Mouse (Mus musculus) lung, embryonic 14.5 days (tissue): ENCODE measurements at regions not wholly inside any gene's neighbourhood (a gene's known extent, or its start where the extent isn't known, plus 50 kb on each side); places are given as distances from the start of the nearest gene placed in this dataset.

Experiments
- ATAC-seq: fragments of 200-750 bp; cut with Nextera tagmentation; 2 replicates; pipeline ENCODE4 v1.8.0; 2017; ENCODE audit warnings: mild to moderate bottlenecking, moderate TSS enrichment, moderate library complexity; ENCODE audit not compliant: insufficient read depth
- DNase-seq: peaks from one replicate; pipeline ENCODE4 v3.0.0-alpha.2; 2015
- H3K27ac ChIP-seq: fragments of 300-500 bp; sonication (generic); 2 replicates; pipeline ENCODE4 v1.5.1; 2014; ENCODE audit warnings: low read depth, mild to moderate bottlenecking, moderate library complexity
- H3K27me3 ChIP-seq: fragments of 300-500 bp; sonication (generic); 2 replicates; pipeline ENCODE4 v1.6.1; 2014; ENCODE audit warnings: low read length, control low read depth; ENCODE audit not compliant: insufficient read depth
- H3K36me3 ChIP-seq: fragments of 300-500 bp; sonication (generic); 2 replicates; pipeline ENCODE4 v1.6.1; 2014; ENCODE audit warnings: control low read depth; ENCODE audit not compliant: insufficient read depth
- H3K4me1 ChIP-seq: fragments of 300-500 bp; sonication (generic); 2 replicates; pipeline ENCODE4 v1.6.1; 2014; ENCODE audit warnings: antibody characterized with exemption, control low read depth; ENCODE audit not compliant: insufficient read depth
- H3K4me2 ChIP-seq: fragments of 300-500 bp; sonication (generic); 2 replicates; pipeline ENCODE4 v1.6.1; 2014; ENCODE audit warnings: mild to moderate bottlenecking
- H3K4me3 ChIP-seq: fragments of 300-500 bp; sonication (generic); 2 replicates; pipeline ENCODE4 v1.5.1; 2014; ENCODE audit warnings: low read depth, low read length
- H3K9ac ChIP-seq: fragments of 300-500 bp; sonication (generic); 2 replicates; pipeline ENCODE4 v1.6.1; 2014
- H3K9me3 ChIP-seq: fragments of 300-500 bp; sonication (generic); 2 replicates; pipeline ENCODE4 v1.6.1; 2016; ENCODE audit warnings: low read depth, low read length, control low read depth
- CTCF ChIP-seq: IDR thresholded peaks from 2 replicates; pipeline ENCODE4 v1.5.1; 2016; ENCODE audit warnings: antibody characterized with exemption, low read depth
- WGBS: fragments of 180-500 bp; shearing (Covaris S2); extraction: QIAGEN DNeasy Blood & Tissue Kit; methylation state at CpG from one replicate; pipeline ENCODE4 v1.1.7; 2014; 5-methylcytosine and 5-hydroxymethylcytosine counted together

- H3K4me1 ChIP-seq, result no peaks in the 10 kb centered on the region
- DNase-seq (peak; percentile 2), ATAC-seq (no peak)
- no peak overlapping the region for H3K4me2 ChIP-seq
- 61% methylated on average over 5 of the region's 5 CpGs for WGBS
- no peaks in the 10 kb centered on the region for H3K9me3 ChIP-seq
- H3K9ac ChIP-seq, result no peak overlapping the region
- no peak overlapping the region for H3K27ac ChIP-seq
- no peaks in the 10 kb centered on the region for H3K36me3 ChIP-seq
- no peak for TF ChIP-seq CTCF
- no peaks in the 10 kb centered on the region for H3K27me3 ChIP-seq
- no peak overlapping the region for H3K4me3 ChIP-seq
Observed at GRCm38 (mm10) chr16:39650616-39651015, 333.5 kb upstream of the Lsamp start.

- no peak for TF ChIP-seq CTCF
- ATAC-seq, result no peak
- H3K27me3 ChIP-seq, result no peaks in the 10 kb centered on the region
- H3K4me2 ChIP-seq, result no peak overlapping the region
- 85% methylated on average over 1 of the region's 1 CpGs for WGBS
- H3K36me3 ChIP-seq, result no peaks in the 10 kb centered on the region
- no peak overlapping the region for H3K9ac ChIP-seq
- no peaks in the 10 kb centered on the region for H3K9me3 ChIP-seq
- no peak overlapping the region for H3K27ac ChIP-seq
- no peaks in the 10 kb centered on the region for H3K4me1 ChIP-seq
- H3K4me3 ChIP-seq, result no peak overlapping the region
- DNase-seq, result no peak
Observed at GRCm38 (mm10) chr16:39667905-39668304, 316.3 kb upstream of the Lsamp start.

DNA sequence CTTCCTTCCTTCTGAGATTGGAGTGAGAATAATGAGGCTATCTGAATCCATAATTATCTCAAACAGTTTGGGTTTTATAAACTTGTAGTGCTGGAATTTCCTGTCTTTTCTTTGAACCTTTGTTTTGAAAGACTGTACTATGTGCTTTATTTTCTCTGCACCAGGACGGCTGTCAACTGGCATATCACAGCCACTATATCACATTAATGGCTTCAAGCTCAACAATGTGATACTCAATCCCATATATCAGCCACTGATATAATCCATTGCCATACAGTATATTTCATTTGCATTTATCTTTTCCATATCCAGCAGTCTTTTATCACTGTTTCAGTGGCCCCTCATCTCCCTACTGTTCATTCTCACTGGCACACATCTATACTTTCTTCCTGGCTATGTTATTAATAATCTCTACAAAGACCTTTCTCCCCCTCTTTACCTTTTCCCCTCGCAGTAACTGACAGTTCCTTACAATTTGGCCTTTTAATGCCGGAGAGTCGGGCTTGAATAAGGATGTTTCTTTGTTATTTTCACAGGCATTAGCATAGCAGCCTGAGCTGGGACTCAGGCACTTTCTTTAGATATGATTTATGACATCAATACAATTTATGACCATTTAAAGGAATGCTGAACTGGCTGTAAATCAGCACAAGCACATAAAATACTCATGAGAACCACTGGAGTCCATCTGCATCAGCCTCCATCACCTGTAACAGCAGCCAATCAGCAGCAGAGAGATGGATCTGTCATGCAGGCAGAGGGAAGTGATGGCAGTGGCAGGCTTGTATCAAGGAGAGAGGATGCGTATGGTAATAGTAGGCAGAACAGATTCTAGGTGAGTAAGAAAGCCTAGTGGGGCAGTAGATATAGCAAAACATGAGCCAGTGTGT lies 311.8 kb upstream of the Lsamp start:
- no peak for ATAC-seq

GRCm38 (mm10) chr16:39675775-39676174 lies 308.4 kb upstream of the Lsamp start:
- ATAC-seq (no peak), DNase-seq (no peak)
- no peak for TF ChIP-seq CTCF
- no peak overlapping the region for H3K4me2 ChIP-seq
- H3K9me3 ChIP-seq, result no peaks in the 10 kb centered on the region
- H3K4me3 ChIP-seq, result no peak overlapping the region
- WGBS, result 62% methylated on average over 3 of the region's 3 CpGs
- H3K4me1 ChIP-seq, result no peaks in the 10 kb centered on the region
- no peak overlapping the region for H3K9ac ChIP-seq
- no peak overlapping the region for H3K27ac ChIP-seq
- H3K27me3 ChIP-seq, result no peaks in the 10 kb centered on the region
- H3K36me3 ChIP-seq, result no peaks in the 10 kb centered on the region

More for the DNA sequence above, 311.8 kb upstream of the Lsamp start:
- H3K36me3 ChIP-seq, result no peaks in the 10 kb centered on the region
- WGBS, result 41% methylated on average over 5 of the region's 5 CpGs
- no peaks in the 10 kb centered on the region for H3K27me3 ChIP-seq
- peak; percentile 15 for DNase-seq
- no peak overlapping the region for H3K9ac ChIP-seq
- H3K4me1 ChIP-seq, result no peaks in the 10 kb centered on the region
- no peak overlapping the region for H3K4me2 ChIP-seq
- no peak overlapping the region for H3K4me3 ChIP-seq
- H3K27ac ChIP-seq, result no peak overlapping the region
- no peak for TF ChIP-seq CTCF
- no peaks in the 10 kb centered on the region for H3K9me3 ChIP-seq

DNA sequence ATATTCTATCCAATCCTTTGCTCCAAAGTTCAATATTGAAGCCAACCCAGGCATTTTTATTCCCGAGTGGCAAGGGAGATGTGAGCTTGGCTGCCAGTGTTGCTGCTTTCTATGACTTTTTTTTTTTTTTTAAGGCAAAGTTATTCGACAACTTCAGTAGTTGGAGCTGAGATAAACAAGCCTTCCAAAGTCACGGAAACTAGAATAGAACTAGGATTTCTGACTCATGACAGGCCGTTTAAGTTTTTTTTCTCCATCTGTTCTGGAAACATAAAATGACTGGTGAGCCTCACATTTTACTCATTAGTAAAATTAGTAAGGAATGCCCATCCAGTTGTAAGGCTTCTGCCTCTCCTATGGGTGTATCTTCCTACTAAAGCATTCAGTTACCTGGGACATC lies 305.9 kb upstream of the Lsamp start:
- 60% methylated on average over 4 of the region's 4 CpGs for WGBS
- H3K27me3 ChIP-seq, result no peaks in the 10 kb centered on the region
- no peaks in the 10 kb centered on the region for H3K4me1 ChIP-seq
- H3K36me3 ChIP-seq, result no peaks in the 10 kb centered on the region
- no peak overlapping the region for H3K9ac ChIP-seq
- no peak overlapping the region for H3K4me3 ChIP-seq
- no peak for TF ChIP-seq CTCF
- H3K9me3 ChIP-seq, result no peaks in the 10 kb centered on the region
- H3K27ac ChIP-seq, result no peak overlapping the region
- H3K4me2 ChIP-seq, result no peak overlapping the region
- ATAC-seq, result no peak
- no peak for DNase-seq

DNA sequence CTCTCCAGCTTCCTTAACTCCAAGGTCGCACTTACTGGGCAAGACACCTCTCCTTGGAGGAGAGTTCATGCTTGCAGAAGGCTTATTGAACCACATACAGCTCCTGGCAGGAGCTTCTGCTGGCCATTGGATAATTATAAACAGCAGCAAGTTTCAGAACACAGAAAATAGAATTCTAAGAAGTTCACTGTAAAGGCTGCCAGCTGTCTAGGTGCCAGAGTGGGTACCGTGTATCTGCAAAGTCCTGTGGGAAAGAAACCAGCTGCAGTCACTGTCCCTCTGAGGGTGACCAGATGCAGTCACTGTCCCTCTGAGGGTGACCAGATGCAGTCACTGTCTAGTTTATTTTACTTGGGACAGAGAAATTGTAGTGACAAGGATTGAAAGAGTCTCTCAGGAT lies 291.1 kb upstream of the Lsamp start:
- WGBS, result 62% methylated on average over 2 of the region's 2 CpGs
- no peaks in the 10 kb centered on the region for H3K9me3 ChIP-seq
- DNase-seq (no peak), ATAC-seq (no peak)
- H3K4me1 ChIP-seq, result no peaks in the 10 kb centered on the region
- no peaks in the 10 kb centered on the region for H3K27me3 ChIP-seq
- no peak overlapping the region for H3K4me2 ChIP-seq
- no peak overlapping the region for H3K4me3 ChIP-seq
- no peaks in the 10 kb centered on the region for H3K36me3 ChIP-seq
- H3K27ac ChIP-seq, result no peak overlapping the region
- no peak overlapping the region for H3K9ac ChIP-seq
- TF ChIP-seq CTCF, result no peak

GRCm38 (mm10) chr16:39695855-39696254 lies 288.3 kb upstream of the Lsamp start:
- no peak for DNase-seq

More at GRCm38 (mm10) chr16:39695855-39696254, 288.3 kb upstream of the Lsamp start:
- no peak for ATAC-seq
- Histone ChIP-seq H3K9ac (no peak overlapping the region), H3K27me3 (no peaks in the 10 kb centered on the region), H3K27ac (no peak overlapping the region), H3K4me2 (no peak overlapping the region), H3K4me1 (no peaks in the 10 kb centered on the region), H3K4me3 (no peak overlapping the region), H3K9me3 (no peaks in the 10 kb centered on the region), H3K36me3 (no peaks in the 10 kb centered on the region)
- 70% methylated on average over 1 of the region's 1 CpGs for WGBS
- no peak for TF ChIP-seq CTCF
